Mouse (Mus musculus): ENCODE results near the gene Gm266. TPM values are rescaled to one million over a fixed set of nuclear protein-coding genes. Genes with fewer than 3 reads are reported as not detected.

Gm266 gene
- polyA plus RNA-seq, 1 experiment from 2014 or later: 27.9 TPM

GRCm38 (mm10) chr12:111519821-111520220 lies 34.2 kb upstream of the Gm266 start:
- Histone ChIP-seq H3K4me3 (ENCODE audit: low read depth, low read length) (no peak overlapping the region), H3K9me3 (replicated peaks; ENCODE audit: control insufficient read depth, low read length) (no peaks in the 10 kb centered on the region), H3K9ac (replicated peaks; ENCODE audit: low read length) (no peak overlapping the region), H3K27me3 (ENCODE audit: control insufficient read depth, insufficient read depth, low read length) (no peaks in the 10 kb centered on the region), H3K4me1 (ENCODE audit: control insufficient read depth, insufficient read depth, low read length) (no peaks in the 10 kb centered on the region), H3K27ac (replicated peaks; ENCODE audit: low read depth, low read length) (no peak overlapping the region), H3K36me3 (replicated peaks; ENCODE audit: control insufficient read depth, insufficient read depth, low read depth, low read length) (no peaks in the 10 kb centered on the region), H3K4me2 (ENCODE audit: low read depth, low read length) (no peak overlapping the region)
- no peak for DNase-seq (ENCODE audit: low spot score)
- no peak for ATAC-seq (replicated peaks; ENCODE audit: insufficient number of reproducible peaks, low FRiP score, low TSS enrichment, low read depth)
- 73% methylated on average over 5 of the region's 5 CpGs for WGBS

- no peak overlapping the region for H3K4me2 ChIP-seq (ENCODE audit: low read depth, low read length)
- H3K27me3 ChIP-seq (ENCODE audit: control insufficient read depth, insufficient read depth, low read length): no peaks in the 10 kb centered on the region
- no peak for ATAC-seq (replicated peaks; ENCODE audit: insufficient number of reproducible peaks, low FRiP score, low TSS enrichment, low read depth)
- H3K36me3 ChIP-seq (replicated peaks; ENCODE audit: control insufficient read depth, insufficient read depth, low read depth, low read length): no peaks in the 10 kb centered on the region
- no peaks in the 10 kb centered on the region for H3K4me1 ChIP-seq (ENCODE audit: control insufficient read depth, insufficient read depth, low read length)
- H3K27ac ChIP-seq (replicated peaks; ENCODE audit: low read depth, low read length): no peak overlapping the region
- H3K9ac ChIP-seq (replicated peaks; ENCODE audit: low read length): no peak overlapping the region
- H3K4me3 ChIP-seq (ENCODE audit: low read depth, low read length): no peak overlapping the region
- 91% methylated on average over 9 of the region's 9 CpGs for WGBS
- no peaks in the 10 kb centered on the region for H3K9me3 ChIP-seq (replicated peaks; ENCODE audit: control insufficient read depth, low read length)
- DNase-seq (ENCODE audit: low spot score): no peak
These were observed 32.8 kb upstream of the Gm266 start for GRCm38 (mm10) chr12:111518391-111518790.

- Histone ChIP-seq H3K36me3 (replicated peaks; ENCODE audit: control insufficient read depth, insufficient read depth, low read depth, low read length) (no peaks in the 10 kb centered on the region), H3K4me3 (ENCODE audit: low read depth, low read length) (no peak overlapping the region), H3K27me3 (ENCODE audit: control insufficient read depth, insufficient read depth, low read length) (no peaks in the 10 kb centered on the region), H3K27ac (replicated peaks; ENCODE audit: low read depth, low read length) (no peak overlapping the region), H3K9me3 (replicated peaks; ENCODE audit: control insufficient read depth, low read length) (no peaks in the 10 kb centered on the region), H3K9ac (replicated peaks; ENCODE audit: low read length) (no peak overlapping the region), H3K4me2 (ENCODE audit: low read depth, low read length) (no peak overlapping the region), H3K4me1 (ENCODE audit: control insufficient read depth, insufficient read depth, low read length) (no peaks in the 10 kb centered on the region)
- DNase-seq (ENCODE audit: low spot score) (no peak), ATAC-seq (replicated peaks; ENCODE audit: insufficient number of reproducible peaks, low FRiP score, low TSS enrichment, low read depth) (no peak)
- WGBS: 72% methylated on average over 4 of the region's 4 CpGs
These were observed 32.3 kb upstream of the Gm266 start for GRCm38 (mm10) chr12:111517901-111518300.

GRCm38 (mm10) chr12:111516826-111517225 lies 31.2 kb upstream of the Gm266 start:
- WGBS: 90% methylated on average over 6 of the region's 6 CpGs
- H3K4me3 ChIP-seq (ENCODE audit: low read depth, low read length): no peak overlapping the region
- ATAC-seq (replicated peaks; ENCODE audit: insufficient number of reproducible peaks, low FRiP score, low TSS enrichment, low read depth) (no peak), DNase-seq (ENCODE audit: low spot score) (no peak)
- no peak overlapping the region for H3K4me2 ChIP-seq (ENCODE audit: low read depth, low read length)
- no peak overlapping the region for H3K27ac ChIP-seq (replicated peaks; ENCODE audit: low read depth, low read length)
- H3K9me3 ChIP-seq (replicated peaks; ENCODE audit: control insufficient read depth, low read length): no peaks in the 10 kb centered on the region
- H3K27me3 ChIP-seq (ENCODE audit: control insufficient read depth, insufficient read depth, low read length): no peaks in the 10 kb centered on the region
- no peak overlapping the region for H3K9ac ChIP-seq (replicated peaks; ENCODE audit: low read length)
- H3K4me1 ChIP-seq (ENCODE audit: control insufficient read depth, insufficient read depth, low read length): no peaks in the 10 kb centered on the region
- H3K36me3 ChIP-seq (replicated peaks; ENCODE audit: control insufficient read depth, insufficient read depth, low read depth, low read length): no peaks in the 10 kb centered on the region

- no peaks in the 10 kb centered on the region for H3K9me3 ChIP-seq (replicated peaks; ENCODE audit: control insufficient read depth, low read length)
- ATAC-seq (replicated peaks; ENCODE audit: insufficient number of reproducible peaks, low FRiP score, low TSS enrichment, low read depth) (no peak), DNase-seq (ENCODE audit: low spot score) (no peak)
- H3K4me2 ChIP-seq (ENCODE audit: low read depth, low read length): no peak overlapping the region
- no peak overlapping the region for H3K4me3 ChIP-seq (ENCODE audit: low read depth, low read length)
- no peaks in the 10 kb centered on the region for H3K36me3 ChIP-seq (replicated peaks; ENCODE audit: control insufficient read depth, insufficient read depth, low read depth, low read length)
- no peak overlapping the region for H3K27ac ChIP-seq (replicated peaks; ENCODE audit: low read depth, low read length)
- no peak overlapping the region for H3K9ac ChIP-seq (replicated peaks; ENCODE audit: low read length)
- no peaks in the 10 kb centered on the region for H3K4me1 ChIP-seq (ENCODE audit: control insufficient read depth, insufficient read depth, low read length)
- H3K27me3 ChIP-seq (ENCODE audit: control insufficient read depth, insufficient read depth, low read length): no peaks in the 10 kb centered on the region
- WGBS: 92% methylated on average over 5 of the region's 5 CpGs
These were observed 30.3 kb upstream of the Gm266 start for GRCm38 (mm10) chr12:111515920-111516319.

DNA sequence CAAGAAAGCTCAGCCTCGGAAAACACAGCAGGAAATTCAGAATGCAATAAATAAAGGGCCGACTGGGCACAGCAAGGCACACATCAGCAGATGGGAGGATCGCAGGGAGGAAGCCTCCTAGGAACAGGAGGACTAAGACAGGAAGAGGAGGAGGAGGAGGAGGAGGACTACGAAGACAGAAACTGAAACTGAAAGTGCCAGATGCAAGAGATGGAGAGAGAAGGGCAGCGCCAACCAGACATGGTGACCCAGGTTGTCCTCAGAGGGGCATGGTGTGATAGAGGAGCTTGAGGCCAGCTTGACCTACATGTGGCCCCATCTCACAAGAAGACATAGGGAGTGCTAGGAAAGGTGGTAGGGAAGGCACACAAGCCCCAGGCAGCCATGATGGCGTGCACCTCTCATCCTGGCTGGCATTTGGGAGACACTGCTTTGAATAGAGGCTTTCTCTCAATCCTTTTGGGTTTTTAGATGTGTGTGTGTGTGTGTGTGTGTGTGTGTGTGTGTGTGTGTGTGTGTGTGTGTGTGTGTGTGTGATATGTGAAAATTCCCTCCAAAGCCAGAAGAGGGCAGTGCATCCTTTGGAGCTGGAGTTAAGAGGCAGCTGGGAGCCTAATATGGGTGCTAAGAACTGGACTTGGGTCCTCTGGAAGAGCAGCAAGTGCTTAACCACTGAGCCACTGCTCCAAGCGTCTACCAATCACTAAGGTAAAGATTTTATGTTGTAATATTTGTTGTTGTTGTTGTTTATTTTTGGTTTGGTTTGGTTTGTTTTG lies 29.4 kb upstream of the Gm266 start:
- Histone ChIP-seq H3K27ac (replicated peaks; ENCODE audit: low read depth, low read length) (no peak overlapping the region), H3K4me1 (ENCODE audit: control insufficient read depth, insufficient read depth, low read length) (no peaks in the 10 kb centered on the region), H3K9ac (replicated peaks; ENCODE audit: low read length) (no peak overlapping the region), H3K27me3 (ENCODE audit: control insufficient read depth, insufficient read depth, low read length) (no peaks in the 10 kb centered on the region), H3K4me2 (ENCODE audit: low read depth, low read length) (no peak overlapping the region), H3K9me3 (replicated peaks; ENCODE audit: control insufficient read depth, low read length) (no peaks in the 10 kb centered on the region), H3K4me3 (ENCODE audit: low read depth, low read length) (no peak overlapping the region), H3K36me3 (replicated peaks; ENCODE audit: control insufficient read depth, insufficient read depth, low read depth, low read length) (no peaks in the 10 kb centered on the region)
- 85% methylated on average over 7 of the region's 7 CpGs for WGBS
- DNase-seq (ENCODE audit: low spot score) (no peak), ATAC-seq (replicated peaks; ENCODE audit: insufficient number of reproducible peaks, low FRiP score, low TSS enrichment, low read depth) (no peak)

GRCm38 (mm10) chr12:111514231-111514792 lies 28.7 kb upstream of the Gm266 start:
- Histone ChIP-seq H3K36me3 (replicated peaks; ENCODE audit: control insufficient read depth, insufficient read depth, low read depth, low read length) (no peaks in the 10 kb centered on the region), H3K4me2 (ENCODE audit: low read depth, low read length) (no peak overlapping the region), H3K27me3 (ENCODE audit: control insufficient read depth, insufficient read depth, low read length) (no peaks in the 10 kb centered on the region), H3K4me1 (ENCODE audit: control insufficient read depth, insufficient read depth, low read length) (no peaks in the 10 kb centered on the region), H3K9me3 (replicated peaks; ENCODE audit: control insufficient read depth, low read length) (no peaks in the 10 kb centered on the region), H3K27ac (replicated peaks; ENCODE audit: low read depth, low read length) (no peak overlapping the region), H3K4me3 (ENCODE audit: low read depth, low read length) (no peak overlapping the region), H3K9ac (replicated peaks; ENCODE audit: low read length) (no peak overlapping the region)
- 59% methylated on average over 7 of the region's 7 CpGs for WGBS
- DNase-seq (ENCODE audit: low spot score) (no peak), ATAC-seq (replicated peaks; ENCODE audit: insufficient number of reproducible peaks, low FRiP score, low TSS enrichment, low read depth) (no peak)

GRCm38 (mm10) chr12:111513673-111514072 lies 28.1 kb upstream of the Gm266 start:
- Histone ChIP-seq H3K4me1 (ENCODE audit: control insufficient read depth, insufficient read depth, low read length) (no peaks in the 10 kb centered on the region), H3K4me2 (ENCODE audit: low read depth, low read length) (no peak overlapping the region), H3K27ac (replicated peaks; ENCODE audit: low read depth, low read length) (no peak overlapping the region), H3K9me3 (replicated peaks; ENCODE audit: control insufficient read depth, low read length) (no peaks in the 10 kb centered on the region), H3K27me3 (ENCODE audit: control insufficient read depth, insufficient read depth, low read length) (no peaks in the 10 kb centered on the region), H3K36me3 (replicated peaks; ENCODE audit: control insufficient read depth, insufficient read depth, low read depth, low read length) (no peaks in the 10 kb centered on the region), H3K9ac (replicated peaks; ENCODE audit: low read length) (no peak overlapping the region), H3K4me3 (ENCODE audit: low read depth, low read length) (no peak overlapping the region)
- no peak for DNase-seq (ENCODE audit: low spot score)
- no peak for ATAC-seq (replicated peaks; ENCODE audit: insufficient number of reproducible peaks, low FRiP score, low TSS enrichment, low read depth)
- 69% methylated on average over 5 of the region's 5 CpGs for WGBS
